Mouse (Mus musculus) lung, adult 2 months (tissue): Measurements from ENCODE around the gene Lrmda.

Experiments used
- CTCF ChIP-seq: fragments of 200-500 bp; IDR thresholded peaks from 2 replicates; pipeline ENCODE4 v1.5.1; 2011; ENCODE audit warnings: mild to moderate bottlenecking, low read length, control low read depth; ENCODE audit not compliant: insufficient read depth
- POLR2A ChIP-seq: fragments of 200-500 bp; IDR thresholded peaks from 2 replicates; pipeline ENCODE4 v1.6.1; 2011; ENCODE audit warnings: low read depth, mild to moderate bottlenecking, control low read depth, low read length, borderline replicate concordance; ENCODE audit errors: extremely low read depth

- no peak for TF ChIP-seq POLR2A
- no peak for TF ChIP-seq CTCF
These were observed 73.6 kb downstream of the Lrmda start for GRCm38 (mm10) chr14:22093124-22093523.
